Mouse (Mus musculus) myocyte (in vitro differentiated cells): ENCODE results near the gene Slc39a5. TPM values are rescaled to one million over a fixed set of nuclear protein-coding genes. Genes with fewer than 3 reads are reported as not detected.

Experiments
- H3K27me3 ChIP-seq: one replicate; pipeline ENCODE4 v1.6.1; 2011; ENCODE audit not compliant: control insufficient read depth, insufficient read depth, insufficient read length
- H3K36me3 ChIP-seq: one replicate; pipeline ENCODE4 v1.6.1; 2011; ENCODE audit not compliant: control insufficient read depth, insufficient read depth
- H3K4me2 ChIP-seq: one replicate; pipeline ENCODE4 v1.6.1; 2011; ENCODE audit warnings: low read depth, control low read depth
- H3K4me3 ChIP-seq: one replicate; pipeline ENCODE4 v1.5.1; 2011; ENCODE audit warnings: mild to moderate bottlenecking, control low read depth, moderate library complexity
- H3K79me2 ChIP-seq: one replicate; pipeline ENCODE4 v1.6.1; 2011; ENCODE audit not compliant: control insufficient read depth, insufficient read depth
- H3ac ChIP-seq: one replicate; pipeline ENCODE4 v1.6.1; 2011; ENCODE audit not compliant: control insufficient read depth, insufficient read length
- CEBPB ChIP-seq: IDR thresholded peaks from 2 replicates; pipeline ENCODE4 v1.6.1; 2011; ENCODE audit warnings: mild to moderate bottlenecking, moderate library complexity; ENCODE audit not compliant: poor library complexity, insufficient read depth, severe bottlenecking
- E2F4 ChIP-seq: IDR thresholded peaks from one replicate; pipeline ENCODE4 v1.6.1; 2011; ENCODE audit warnings: mild to moderate bottlenecking, control low read depth, moderate library complexity; ENCODE audit not compliant: insufficient read depth
- MAX ChIP-seq: IDR thresholded peaks from one replicate; pipeline ENCODE4 v1.6.1; 2011; ENCODE audit warnings: low read depth, mild to moderate bottlenecking, control low read depth
- MYOD1 ChIP-seq, 3 experiments: IDR thresholded peaks; one replicate each; pipeline ENCODE4 v1.6.1; 2011; ENCODE audit warnings: control low read depth in 2 of 3, low read depth in 2 of 3, mild to moderate bottlenecking in 2 of 3, moderate library complexity in 1 of 3; ENCODE audit not compliant: insufficient read length in 2 of 3, control insufficient read depth in 1 of 3
- MYOG ChIP-seq, 3 experiments: IDR thresholded peaks; one replicate each; pipeline ENCODE4 v1.6.1; 2011; ENCODE audit warnings: control low read depth in 2 of 3, low read depth in 2 of 3, mild to moderate bottlenecking in 2 of 3; ENCODE audit not compliant: insufficient read length in 2 of 3, control insufficient read depth in 1 of 3, insufficient read depth in 1 of 3
- POLR2A ChIP-seq: IDR thresholded peaks from one replicate; pipeline ENCODE4 v1.6.1; 2011; ENCODE audit warnings: low read depth, mild to moderate bottlenecking, control low read depth, moderate library complexity; ENCODE audit not compliant: insufficient read length
- POLR2AphosphoS2 ChIP-seq: IDR thresholded peaks from one replicate; pipeline ENCODE4 v1.6.1; 2011; ENCODE audit warnings: low read depth, control low read depth; ENCODE audit not compliant: insufficient read length
- REST ChIP-seq: IDR thresholded peaks from one replicate; pipeline ENCODE4 v1.6.1; 2011; ENCODE audit warnings: mild to moderate bottlenecking, control low read depth, moderate library complexity; ENCODE audit not compliant: insufficient read depth, insufficient read length
- SRF ChIP-seq: IDR thresholded peaks from one replicate; pipeline ENCODE4 v1.6.1; 2011; ENCODE audit warnings: low read depth; ENCODE audit not compliant: control insufficient read depth, insufficient read length
- TCF12 ChIP-seq: IDR thresholded peaks from one replicate; pipeline ENCODE4 v1.6.1; 2011; ENCODE audit warnings: mild to moderate bottlenecking, control low read depth; ENCODE audit not compliant: poor library complexity, insufficient read depth, severe bottlenecking
- TCF3 ChIP-seq: IDR thresholded peaks from one replicate; pipeline ENCODE4 v1.6.1; 2011; ENCODE audit warnings: low read depth, control low read depth; ENCODE audit not compliant: insufficient read length
- USF1 ChIP-seq: IDR thresholded peaks from one replicate; pipeline ENCODE4 v1.6.1; 2011; ENCODE audit warnings: low read depth, mild to moderate bottlenecking, control low read depth, moderate library complexity
- polyA plus RNA-seq: library from polyadenylated mRNA; unstranded; fragments of >200 nt; fragmentation: generic; extraction: Trizol; gene quantifications from one replicate; pipeline ENCODE4 v1.2.1, GENCODE M21; 2012; ENCODE audit warnings: missing spikeins

Gene Slc39a5
- polyA plus RNA-seq, 1 experiment = not detected

- H3K36me3 ChIP-seq = peaks cover 22% of the 10 kb centered on the region
- H3K4me3 ChIP-seq = peak overlapping the region; percentile 56
- H3K79me2 ChIP-seq = peaks cover 27% of the 10 kb centered on the region
- H3K4me2 ChIP-seq = peak overlapping the region; percentile 92
- TF ChIP-seq USF1 (no peak), POLR2AphosphoS2 (peak; percentile 16), REST (no peak), SRF (no peak), CEBPB (no peak), TCF12 (no peak)
- H3K27me3 ChIP-seq = no peaks in the 10 kb centered on the region
- H3ac ChIP-seq = peak overlapping the region; percentile 35
Observed at GRCm38 (mm10) chr10:128377940-128378448, 23.0 kb downstream of the Slc39a5 start.

- TF ChIP-seq MAX (no peak), E2F4 (no peak), POLR2A (no peak), MYOG (IDR thresholded peaks at IDR 0.05; ENCODE audit: control insufficient read depth in 1 of 3, insufficient read depth in 1 of 3, insufficient read length in 2 of 3, low read depth in 2 of 3) (no peak), USF1 (no peak)
- no peaks in the 10 kb centered on the region for H3K27me3 ChIP-seq
Observed at GRCm38 (mm10) chr10:128377222-128377939, 23.6 kb downstream of the Slc39a5 start.

GRCm38 (mm10) chr10:128376455-128377211 is 24.4 kb downstream of the Slc39a5 start, which contains the start of gene Ankrd52:
Gene Ankrd52 (plus strand): TSS chr10:128377115.
- Histone ChIP-seq H3K27me3 (no peaks in the 10 kb centered on the region), H3K4me3 (peak within 1 kb of the TSS; percentile 56), H3K4me2 (peak within 1 kb of the TSS; percentile 97), H3ac (peak within 1 kb of the TSS; percentile 35), H3K36me3 (peaks cover 18% of the 10 kb centered on the region), H3K79me2 (peaks cover 27% of the 10 kb centered on the region)
- TF ChIP-seq USF1 (no peak), E2F4 (peak; percentile 18), TCF3 (no peak), MAX (no peak), CEBPB (no peak), POLR2A (peak; percentile 74), TCF12 (no peak), SRF (no peak), MYOG (IDR thresholded peaks at IDR 0.05; ENCODE audit: control insufficient read depth in 1 of 3, insufficient read depth in 1 of 3, insufficient read length in 2 of 3, low read depth in 2 of 3) (peak in 1 of 3 experiments; percentile 32), REST (no peak), POLR2AphosphoS2 (peak; percentile 87), MYOD1 (IDR thresholded peaks at IDR 0.05; ENCODE audit: control insufficient read depth in 1 of 3, insufficient read length in 2 of 3, low read depth in 2 of 3) (no peak)

More at GRCm38 (mm10) chr10:128377222-128377939, 23.6 kb downstream of the Slc39a5 start:
- peaks cover 18% of the 10 kb centered on the region for H3K36me3 ChIP-seq
- H3ac ChIP-seq = peak overlapping the region; percentile 35
- H3K4me3 ChIP-seq = peak overlapping the region; percentile 56
- peaks cover 27% of the 10 kb centered on the region for H3K79me2 ChIP-seq
- H3K4me2 ChIP-seq = peak overlapping the region; percentile 92

- H3K27me3 ChIP-seq = no peaks in the 10 kb centered on the region
- peaks cover 27% of the 10 kb centered on the region for H3K79me2 ChIP-seq
- TF ChIP-seq MAX = no peak
- H3ac ChIP-seq = peak overlapping the region; percentile 35
- H3K36me3 ChIP-seq = peaks cover 18% of the 10 kb centered on the region
- H3K4me2 ChIP-seq = peak overlapping the region; percentile 97
- H3K4me3 ChIP-seq = peak overlapping the region; percentile 56
Observed at GRCm38 (mm10) chr10:128376099-128376454, 25.0 kb downstream of the Slc39a5 start.

GRCm38 (mm10) chr10:128374393-128374792 is 26.6 kb downstream of the Slc39a5 start:
- no peak overlapping the region for H3K4me2 ChIP-seq
- TF ChIP-seq CEBPB (no peak), MAX (no peak), POLR2AphosphoS2 (no peak), REST (no peak)
- no peak overlapping the region for H3ac ChIP-seq

More at GRCm38 (mm10) chr10:128374393-128374792, 26.6 kb downstream of the Slc39a5 start:
- peaks cover 3% of the 10 kb centered on the region for H3K36me3 ChIP-seq
- H3K79me2 ChIP-seq = peaks cover 20% of the 10 kb centered on the region
- no peak overlapping the region for H3K4me3 ChIP-seq
- H3K27me3 ChIP-seq = no peaks in the 10 kb centered on the region
